Mouse (Mus musculus) ovary, postnatal 36 days (tissue): ENCODE data around the gene Cryzl1.
A peak's percentile ranks its signal among the peaks of the same experiment; 100 is the strongest.

ENCODE experiments used
- DNase-seq: peaks from one replicate; pipeline ENCODE4 v3.0.0; 2022; ENCODE audit warnings: low spot score, mixed read lengths

Gene Cryzl1

DNA sequence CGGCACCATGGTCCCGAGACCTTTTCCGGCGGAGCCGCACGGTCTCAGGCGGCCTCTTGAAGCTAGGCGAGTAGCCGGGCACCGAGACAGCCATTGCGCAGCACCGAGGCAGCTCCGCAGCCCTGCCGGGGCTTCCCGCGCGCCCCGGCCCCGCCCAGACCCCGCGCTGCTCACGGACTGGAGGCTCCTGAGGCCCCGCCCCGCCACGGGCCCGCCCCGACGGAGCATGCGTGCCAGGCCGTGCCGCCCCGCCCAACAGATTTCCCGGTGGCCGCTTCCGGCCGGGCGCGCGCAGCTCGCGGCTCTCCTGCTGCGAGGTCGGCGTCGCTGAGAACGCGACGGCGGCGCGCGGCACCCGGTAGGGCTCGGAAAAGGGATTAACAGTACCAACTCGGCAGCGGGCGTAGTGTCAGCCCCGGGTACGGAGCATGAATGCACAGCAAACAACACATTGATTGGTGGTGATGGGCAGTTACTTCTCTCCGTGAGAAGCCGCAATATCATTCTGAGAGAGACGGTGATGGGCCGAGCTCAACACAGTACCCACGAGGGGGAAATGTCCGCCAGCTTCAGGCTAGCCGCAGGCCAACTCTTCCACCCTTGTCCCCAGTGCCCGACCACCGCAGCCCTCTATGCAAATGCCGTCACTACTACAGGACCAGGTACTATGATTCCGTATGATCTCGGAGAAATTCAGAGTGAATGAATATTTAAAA, 40.0 kb downstream of the Cryzl1 start, which contains the start of gene Donson:
Gene Donson (minus strand): TSS at position 152 of the 716 bp plus-strand sequence.
- peak; percentile 96 for DNase-seq

DNA sequence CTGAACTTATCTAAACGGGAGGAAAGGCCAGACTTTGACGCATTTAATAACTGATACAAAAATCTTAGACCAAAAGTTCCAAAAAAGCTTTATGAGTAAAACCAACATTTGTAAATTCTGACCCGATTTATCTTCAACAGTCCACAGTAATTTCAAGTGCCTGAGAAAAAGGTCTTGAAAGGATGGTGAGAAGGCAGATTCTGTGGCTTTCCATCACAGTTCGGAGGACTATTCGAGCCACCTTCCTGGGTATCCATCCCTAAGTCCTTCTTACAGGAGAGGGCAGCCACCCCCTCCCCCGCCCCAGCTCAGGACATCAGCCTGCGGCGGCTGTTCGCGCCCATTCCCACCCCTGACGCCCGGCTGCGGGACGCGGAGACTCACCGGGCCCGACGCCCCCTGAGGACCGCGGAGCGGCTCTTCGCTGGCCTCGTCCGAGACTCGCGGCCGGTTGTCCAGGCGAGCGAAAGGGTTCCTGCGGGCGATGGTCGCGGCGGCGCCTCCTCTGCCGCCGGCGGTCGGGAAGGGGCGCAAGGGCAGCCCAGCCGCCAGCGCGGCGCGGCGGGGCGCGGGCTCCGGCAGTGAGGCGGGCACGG, 40.7 kb downstream of the Cryzl1 start:
- DNase-seq = no peak

DNA sequence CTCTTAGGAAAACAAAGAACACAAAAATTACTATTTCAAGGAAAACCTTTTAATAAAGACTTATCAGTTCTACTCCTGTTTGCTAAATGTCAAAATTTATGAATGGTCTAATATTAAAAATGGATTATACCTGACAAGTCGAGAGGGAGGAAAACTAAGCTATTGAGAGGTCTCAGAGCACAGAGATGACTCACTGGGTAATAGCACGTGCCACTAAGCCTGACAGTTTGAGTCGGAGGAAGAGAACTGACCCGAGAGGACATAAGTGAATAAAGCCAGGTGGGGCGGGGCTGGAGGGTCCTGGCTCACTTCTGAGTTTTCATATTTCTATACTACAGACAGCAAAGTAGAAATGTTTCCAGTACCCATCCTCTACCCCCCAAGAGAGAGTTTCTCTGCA, 42.4 kb downstream of the Cryzl1 start:
- DNase-seq = no peak

- DNase-seq = no peak
Observed at GRCm38 (mm10) chr16:91685526-91685925, 43.2 kb downstream of the Cryzl1 start.

- DNase-seq = no peak
Observed at GRCm38 (mm10) chr16:91680656-91681055, 48.1 kb downstream of the Cryzl1 start.

GRCm38 (mm10) chr16:91678147-91678911, 50.4 kb downstream of the Cryzl1 start:
- no peak for DNase-seq

DNA sequence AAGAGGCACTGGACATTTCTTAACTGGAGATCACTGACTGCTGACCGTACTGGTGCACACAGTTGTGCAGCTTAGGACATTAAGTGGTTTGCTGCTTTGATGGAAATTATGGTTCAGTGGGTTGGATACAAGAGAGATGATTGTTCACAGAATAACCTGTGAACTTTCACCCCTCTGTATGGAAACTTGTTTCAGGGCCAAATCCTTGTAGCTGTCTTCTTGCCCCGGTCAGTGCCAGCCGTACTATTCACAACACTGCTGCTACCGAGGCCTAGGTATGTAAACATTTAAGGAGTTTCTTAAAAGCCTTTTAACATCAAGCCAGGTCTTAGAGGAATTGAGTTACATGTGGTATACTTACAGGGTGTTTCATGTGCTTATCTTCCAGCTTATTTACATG, 54.3 kb downstream of the Cryzl1 start:
- no peak for DNase-seq

DNA sequence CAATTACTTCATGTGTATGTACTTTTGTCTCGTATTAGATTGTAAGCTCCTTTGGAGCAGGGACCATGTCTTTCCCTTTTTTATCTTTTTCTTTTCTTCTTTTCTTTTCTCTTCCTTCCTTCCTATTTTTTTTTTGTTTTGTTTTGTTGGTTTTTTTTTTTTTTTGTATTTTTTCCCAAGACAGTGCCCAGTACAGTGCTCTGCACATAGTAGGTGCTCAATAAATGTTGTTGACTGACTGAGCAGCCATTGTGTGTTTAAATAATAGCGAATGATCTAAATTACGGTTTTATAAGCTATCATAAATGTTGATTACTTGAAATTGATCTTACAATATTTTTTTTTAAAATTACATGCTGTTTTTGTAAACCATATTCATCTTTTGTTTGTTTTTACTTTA, 65.0 kb downstream of the Cryzl1 start:
- DNase-seq = no peak

GRCm38 (mm10) chr16:91662336-91662735, 66.4 kb downstream of the Cryzl1 start:
- DNase-seq = no peak

GRCm38 (mm10) chr16:91661397-91661796, 67.4 kb downstream of the Cryzl1 start:
- DNase-seq = no peak

GRCm38 (mm10) chr16:91659798-91660197, 69.0 kb downstream of the Cryzl1 start:
- DNase-seq = no peak

GRCm38 (mm10) chr16:91658471-91658870, 70.3 kb downstream of the Cryzl1 start:
- no peak for DNase-seq

DNA sequence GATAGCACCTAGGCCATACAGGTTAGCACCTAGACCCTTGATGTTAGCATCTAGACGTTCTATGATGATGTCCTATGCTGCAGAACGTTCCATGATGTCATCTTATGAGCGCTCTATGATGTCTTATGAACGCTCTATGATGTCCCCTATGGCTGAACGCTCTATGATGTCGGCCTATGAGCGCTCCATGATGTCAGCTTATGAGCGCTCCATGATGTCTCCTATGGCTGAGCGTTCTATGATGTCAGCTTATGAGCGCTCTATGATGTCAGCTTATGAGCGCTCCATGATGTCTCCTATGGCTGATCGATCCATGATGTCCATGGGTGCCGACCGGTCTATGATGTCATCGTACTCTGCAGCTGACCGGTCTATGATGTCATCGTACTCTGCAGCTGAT, 71.5 kb downstream of the Cryzl1 start:
- no peak for DNase-seq

GRCm38 (mm10) chr16:91655285-91655684, 73.5 kb downstream of the Cryzl1 start:
- DNase-seq = no peak

- no peak for DNase-seq
Observed at GRCm38 (mm10) chr16:91652191-91652590, 76.6 kb downstream of the Cryzl1 start.

GRCm38 (mm10) chr16:91649781-91650180, 79.0 kb downstream of the Cryzl1 start:
- DNase-seq = no peak

DNA sequence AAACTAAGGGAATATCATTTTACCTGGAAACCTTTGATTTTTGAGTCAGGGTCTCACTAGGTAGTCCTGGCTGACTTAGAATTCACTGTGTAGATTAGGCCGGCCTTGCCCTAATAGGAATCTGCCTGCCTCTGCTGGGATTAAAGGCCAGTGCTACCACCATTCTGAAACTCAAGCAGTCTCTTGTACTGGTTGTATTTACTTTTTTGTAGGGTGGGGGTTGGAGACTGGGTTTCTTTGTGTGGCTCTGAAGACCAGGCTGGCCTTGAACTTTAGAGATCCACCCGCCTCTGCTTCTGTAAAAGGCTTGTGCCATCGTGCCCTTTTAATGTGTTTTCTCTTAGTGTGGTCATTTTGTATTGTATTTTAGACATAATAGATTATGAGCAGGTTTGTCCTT, 79.5 kb downstream of the Cryzl1 start:
- no peak for DNase-seq

DNA sequence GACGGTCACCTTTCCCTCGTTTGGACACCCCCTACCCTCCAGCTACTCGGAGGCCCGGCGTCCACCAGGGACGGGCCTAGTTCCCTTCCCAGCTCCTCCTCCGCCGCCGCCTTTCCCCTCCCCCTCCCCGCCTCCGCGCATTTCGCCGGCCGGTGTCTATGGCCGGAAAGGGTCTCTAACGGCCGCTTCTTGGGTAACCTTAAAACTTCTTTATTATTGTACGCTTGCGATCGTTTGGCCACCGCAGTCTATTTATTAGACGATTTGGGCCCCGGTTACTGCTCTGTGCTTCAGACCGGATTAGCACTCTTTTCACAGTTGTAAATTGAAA, 80.6 kb downstream of the Cryzl1 start:
- DNase-seq = peak; percentile 83

GRCm38 (mm10) chr16:91647461-91648219, 81.1 kb downstream of the Cryzl1 start, which contains the start of gene Son:
Son (plus strand) TSS chr16:91647506.
- peak; percentile 94 for DNase-seq

- DNase-seq = peak; percentile 95
Observed at GRCm38 (mm10) chr16:91646681-91647419, 81.9 kb downstream of the Cryzl1 start, which contains the start of gene Gart. Gart (minus strand) TSS chr16:91646952.

DNA sequence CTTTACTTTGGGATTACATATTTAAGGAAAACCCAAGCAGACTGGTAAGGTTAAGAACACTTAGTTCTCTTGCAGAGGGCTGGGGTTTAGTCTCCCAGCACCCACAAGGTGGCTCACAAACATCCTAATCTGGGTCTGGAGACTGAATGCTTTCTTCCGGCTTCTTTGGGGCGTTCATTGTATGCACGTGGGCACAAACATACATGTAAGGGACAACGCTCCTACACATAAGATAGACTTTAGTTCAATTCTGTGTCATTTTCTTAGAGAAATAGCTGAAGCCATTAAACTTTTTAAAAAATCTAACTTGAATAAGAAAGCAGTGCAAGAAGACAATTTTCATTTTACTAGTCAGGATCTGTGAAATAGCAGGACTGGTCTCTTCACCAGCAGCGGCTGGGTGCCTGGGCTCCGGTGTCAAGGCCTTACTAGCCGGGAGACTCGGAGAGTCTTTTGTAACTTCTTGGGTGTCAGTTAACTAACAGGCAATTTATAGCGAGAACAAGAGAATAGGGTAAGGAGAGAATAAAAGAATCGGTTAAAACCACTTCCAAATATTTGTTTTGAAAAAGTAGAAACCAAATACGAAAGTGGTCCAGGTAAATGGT, 82.7 kb downstream of the Cryzl1 start:
- DNase-seq = no peak
